Mouse (Mus musculus) liver, embryonic 14.5 days (tissue): ENCODE results near the gene Ppp1r3c. TPM values are rescaled to one million over a fixed set of nuclear protein-coding genes. Genes with fewer than 3 reads are reported as not detected.

Source experiments
- ATAC-seq: fragments of 200-750 bp; cut with Nextera tagmentation; 2 replicates; pipeline ENCODE4 v1.8.0; 2017; ENCODE audit warnings: moderate number of reproducible peaks, mild to moderate bottlenecking, moderate library complexity; ENCODE audit not compliant: insufficient read depth
- DNase-seq, 3 experiments: peaks; one replicate each; pipeline ENCODE4 v3.0.0-alpha.2; 2012 to 2013; ENCODE audit warnings: low read depth in 3 of 3, low spot score in 3 of 3
- H3K27ac ChIP-seq: fragments of 300-500 bp; sonication (generic); 2 replicates; pipeline ENCODE4 v1.5.1; 2014; ENCODE audit warnings: moderate library complexity, mild to moderate bottlenecking, control low read depth, inconsistent platforms
- H3K27me3 ChIP-seq: fragments of 300-500 bp; sonication (generic); 2 replicates; pipeline ENCODE4 v1.6.1; 2014; ENCODE audit warnings: mild to moderate bottlenecking, low read length, moderate library complexity; ENCODE audit not compliant: control insufficient read depth, insufficient read depth
- H3K36me3 ChIP-seq: fragments of 300-500 bp; sonication (generic); replicated peaks from 2 replicates; pipeline ENCODE4 v1.6.1; 2014; ENCODE audit warnings: low read depth; ENCODE audit not compliant: control insufficient read depth, insufficient read depth
- H3K4me1 ChIP-seq, 2 experiments: fragments of 200-500 bp in 1 of 2; fragments of 300-500 bp in 1 of 2; sonication (generic) in 1 of 2; replicated peaks; 2 replicates each; pipeline ENCODE4 v1.6.1; 2012 to 2014; ENCODE audit warnings: antibody characterized with exemption in 1 of 2, inconsistent platforms in 1 of 2, low read length in 1 of 2; ENCODE audit not compliant: control insufficient read depth in 2 of 2, insufficient read depth in 2 of 2
- H3K4me2 ChIP-seq: fragments of 300-500 bp; sonication (generic); 2 replicates; pipeline ENCODE4 v1.6.1; 2014; ENCODE audit warnings: low read depth, mild to moderate bottlenecking, control low read depth, moderate library complexity
- H3K4me3 ChIP-seq, 2 experiments: fragments of 200-500 bp in 1 of 2; fragments of 300-500 bp in 1 of 2; sonication (generic) in 1 of 2; 2 replicates each; pipeline ENCODE4 v1.5.1; 2012 to 2014; ENCODE audit warnings: low read depth in 2 of 2, low read length in 2 of 2, mild to moderate bottlenecking in 2 of 2, control low read depth in 1 of 2, inconsistent platforms in 1 of 2, moderate library complexity in 1 of 2; ENCODE audit not compliant: insufficient read depth in 1 of 2
- H3K9ac ChIP-seq: fragments of 300-500 bp; sonication (generic); replicated peaks from 2 replicates; pipeline ENCODE4 v1.6.1; 2014; ENCODE audit warnings: mild to moderate bottlenecking, control low read depth, moderate library complexity
- H3K9me3 ChIP-seq: fragments of 300-500 bp; sonication (generic); 2 replicates; pipeline ENCODE4 v1.6.1; 2016; ENCODE audit warnings: low read length, mixed read lengths; ENCODE audit not compliant: control insufficient read depth
- CTCF ChIP-seq: IDR thresholded peaks from 2 replicates; pipeline ENCODE4 v1.5.1; 2016; ENCODE audit warnings: antibody characterized with exemption, low read depth, control low read depth
- EP300 ChIP-seq: IDR thresholded peaks from 2 replicates; pipeline ENCODE4 v1.6.1; 2016; ENCODE audit warnings: antibody characterized with exemption, low read depth
- WGBS: fragments of 180-500 bp; shearing (Covaris S2); extraction: QIAGEN DNeasy Blood & Tissue Kit; methylation state at CpG from one replicate; pipeline ENCODE4 v1.1.7; 2014; ENCODE audit not compliant: insufficient replicate concordance; 5-methylcytosine and 5-hydroxymethylcytosine counted together
- polyA plus RNA-seq, 2 experiments: library from polyadenylated mRNA; depleted of rRNA in 1 of 2; stranded (reverse) in 1 of 2; unstranded in 1 of 2; fragments of >200 nt; fragmentation: Nextera tagmentation in 1 of 2; extraction: Ambion mirVana in 1 of 2; gene quantifications; 2 replicates each; pipeline versions ENCODE4 v1.2.1 to v1.2.3; 2012 to 2014

Ppp1r3c gene
- polyA plus RNA-seq, 2 experiments: 0.65 to 1.1 TPM

DNA sequence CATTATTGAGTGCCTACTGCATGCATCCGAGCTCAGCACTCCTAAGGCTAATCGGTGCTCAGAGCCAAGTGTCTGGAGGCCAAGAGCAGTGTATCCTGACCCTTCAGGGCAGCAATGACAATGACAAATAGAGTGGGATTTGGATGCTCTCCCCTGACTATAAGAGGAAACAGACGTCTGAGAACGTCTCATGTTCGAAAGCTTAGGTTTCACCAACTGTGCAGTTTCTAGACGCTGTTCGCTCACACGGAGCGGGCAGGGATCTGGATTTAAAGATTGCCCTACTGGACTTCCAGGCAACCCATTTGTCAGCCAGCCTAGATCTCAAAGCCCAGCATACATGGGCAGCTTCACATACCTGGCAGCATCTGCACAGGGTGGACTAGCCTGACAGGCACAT is 49.4 kb downstream of the Ppp1r3c start:
- Histone ChIP-seq H3K4me3 (no peak overlapping the region), H3K36me3 (no peaks in the 10 kb centered on the region), H3K27me3 (no peaks in the 10 kb centered on the region), H3K9ac (no peak overlapping the region), H3K4me2 (no peak overlapping the region), H3K4me1 (peaks cover 0 to 9% of the 10 kb centered on the region in 2 experiments; a peak in 2 of 4 replicates), H3K9me3 (no peaks in the 10 kb centered on the region), H3K27ac (no peak overlapping the region)
- no peak for DNase-seq
- 74% methylated on average over 9 of the region's 9 CpGs for WGBS
- no peak for TF ChIP-seq EP300
- TF ChIP-seq CTCF: no peak
- ATAC-seq: no peak

GRCm38 (mm10) chr19:36686016-36686415 is 50.4 kb downstream of the Ppp1r3c start:
- H3K27me3 ChIP-seq: no peaks in the 10 kb centered on the region
- 78% methylated on average over 11 of the region's 11 CpGs for WGBS
- H3K36me3 ChIP-seq: no peaks in the 10 kb centered on the region
- ATAC-seq (no peak), DNase-seq (no peak)
- no peak overlapping the region for H3K4me2 ChIP-seq
- H3K4me1 ChIP-seq: peaks cover 0 to 9% of the 10 kb centered on the region in 2 experiments; a peak in 2 of 4 replicates
- H3K4me3 ChIP-seq: no peak overlapping the region
- H3K27ac ChIP-seq: no peak overlapping the region
- no peak overlapping the region for H3K9ac ChIP-seq
- TF ChIP-seq CTCF (no peak), EP300 (no peak)
- no peaks in the 10 kb centered on the region for H3K9me3 ChIP-seq

DNA sequence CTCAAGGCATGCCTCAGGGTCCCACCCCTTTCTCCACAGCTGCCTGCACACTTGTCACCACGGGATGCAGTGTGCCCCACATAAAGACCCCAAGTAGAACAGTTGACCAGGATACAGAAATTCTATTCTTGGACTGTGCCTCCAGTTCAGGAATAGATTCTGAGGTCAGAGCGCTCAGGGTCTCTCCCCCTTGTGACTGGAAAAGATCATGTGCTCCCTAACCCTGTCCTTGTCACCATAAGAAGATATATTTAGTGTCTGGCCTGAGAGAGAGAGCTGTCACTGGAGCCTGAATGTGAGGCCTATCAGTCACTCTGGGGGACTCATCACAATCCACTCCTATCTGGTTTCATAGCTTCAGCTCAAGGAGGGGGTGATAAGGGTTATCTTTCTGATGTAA is 53.9 kb downstream of the Ppp1r3c start:
- no peak overlapping the region for H3K4me2 ChIP-seq
- H3K9ac ChIP-seq: no peak overlapping the region
- H3K4me1 ChIP-seq: peaks cover 0 to 8% of the 10 kb centered on the region in 2 experiments; a peak in 2 of 4 replicates
- no peak for DNase-seq
- TF ChIP-seq CTCF (no peak), EP300 (no peak)
- H3K27ac ChIP-seq: no peak overlapping the region
- H3K4me3 ChIP-seq: no peak overlapping the region
- 51% methylated on average over 2 of the region's 2 CpGs for WGBS
- H3K9me3 ChIP-seq: no peaks in the 10 kb centered on the region
- H3K36me3 ChIP-seq: no peaks in the 10 kb centered on the region
- no peak for ATAC-seq
- H3K27me3 ChIP-seq: no peaks in the 10 kb centered on the region

Other genes with a start within 250 kb of the Ppp1r3c start
- gene Hectd2, start 182.0 kb downstream of the Ppp1r3c start, polyA plus RNA-seq (2012; rRNA removed): 0.29 and 0.36 TPM in 2 replicates
- gene Hectd2, start 182.0 kb downstream of the Ppp1r3c start, polyA plus RNA-seq (2014; fragmentation: Nextera tagmentation; extraction: Ambion mirVana): 0.39 and 0.45 TPM in 2 replicates
- 13.5 and 19.4 TPM in 2 replicates for gene Tnks2, start 97.6 kb upstream of the Ppp1r3c start, polyA plus RNA-seq (2012; rRNA removed)
- gene Tnks2, start 97.6 kb upstream of the Ppp1r3c start, polyA plus RNA-seq (2014; fragmentation: Nextera tagmentation; extraction: Ambion mirVana): 19.0 and 21.0 TPM in 2 replicates
- 1.1 and 1.2 TPM in 2 replicates for gene Fgfbp3, start 183.0 kb upstream of the Ppp1r3c start, polyA plus RNA-seq (2012; rRNA removed)
- 0.72 and 0.97 TPM in 2 replicates for gene Fgfbp3, start 183.0 kb upstream of the Ppp1r3c start, polyA plus RNA-seq (2014; fragmentation: Nextera tagmentation; extraction: Ambion mirVana)
- 6.5 and 8.4 TPM in 2 replicates for gene Btaf1, start 189.4 kb upstream of the Ppp1r3c start, polyA plus RNA-seq (2012; rRNA removed)
- 13.1 and 14.8 TPM in 2 replicates for gene Btaf1, start 189.4 kb upstream of the Ppp1r3c start, polyA plus RNA-seq (2014; fragmentation: Nextera tagmentation; extraction: Ambion mirVana)